Mouse (Mus musculus): ENCODE data around the gene Aqp12. TPM values are rescaled to one million over a fixed set of nuclear protein-coding genes. Genes with fewer than 3 reads are reported as not detected.

Gene Aqp12
- polyA plus RNA-seq, 1 experiment from 2014 or later = not detected

DNA sequence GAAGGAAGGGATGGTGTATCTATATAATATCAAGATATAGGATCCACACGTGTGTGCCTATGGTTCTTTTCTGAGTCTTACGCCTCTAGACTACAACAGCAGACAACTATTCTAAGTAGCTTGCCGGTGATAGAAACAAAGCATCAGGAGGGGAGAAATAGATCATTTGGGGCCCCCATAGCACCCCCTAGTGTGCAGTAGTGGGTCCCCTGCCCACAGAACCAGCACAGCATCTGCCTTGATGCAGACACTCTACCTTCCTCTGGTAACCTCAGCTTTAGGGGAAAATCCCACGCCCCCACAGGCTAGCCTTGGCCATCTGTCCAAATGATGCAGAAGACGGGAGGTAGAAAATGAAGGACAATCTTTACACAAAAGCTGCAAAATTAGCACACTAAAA, 21.1 kb upstream of the Aqp12 start:
- Histone ChIP-seq H3K27ac (replicated peaks) (no peak overlapping the region), H3K9ac (no peak overlapping the region), H3K4me3 (no peak overlapping the region), H3K4me2 (no peak overlapping the region), H3K9me3 (no peaks in the 10 kb centered on the region), H3K4me1 (replicated peaks) (no peaks in the 10 kb centered on the region), H3K27me3 (no peaks in the 10 kb centered on the region), H3K36me3 (no peaks in the 10 kb centered on the region)
- no peak for ATAC-seq (ENCODE audit: low read depth)
- WGBS = 85% methylated on average over 5 of the region's 5 CpGs

DNA sequence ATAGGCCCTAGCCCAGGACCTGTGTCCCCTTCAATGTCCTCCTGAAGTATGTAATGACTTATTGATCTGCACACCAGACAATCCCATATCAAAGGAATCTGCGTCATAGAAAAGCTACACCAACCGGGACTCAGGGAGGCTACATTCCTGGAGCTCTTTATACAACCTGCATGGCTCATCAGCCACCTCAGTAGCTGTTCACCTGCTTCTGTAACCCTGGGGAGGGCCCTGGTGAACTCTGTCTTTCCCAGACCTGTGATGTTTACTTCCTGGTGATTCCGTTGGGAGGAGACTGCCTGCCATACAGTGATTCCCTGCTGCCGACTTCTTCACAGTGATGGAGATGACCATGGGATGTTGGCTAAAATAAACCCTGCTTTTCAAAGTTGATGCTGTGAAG, 17.2 kb upstream of the Aqp12 start:
- no peak overlapping the region for H3K27ac ChIP-seq (replicated peaks)
- no peak overlapping the region for H3K4me3 ChIP-seq
- H3K36me3 ChIP-seq = no peaks in the 10 kb centered on the region
- no peaks in the 10 kb centered on the region for H3K9me3 ChIP-seq
- no peak overlapping the region for H3K4me2 ChIP-seq
- no peaks in the 10 kb centered on the region for H3K4me1 ChIP-seq (replicated peaks)
- ATAC-seq (ENCODE audit: low read depth) = no peak
- H3K9ac ChIP-seq = no peak overlapping the region
- no peaks in the 10 kb centered on the region for H3K27me3 ChIP-seq
- WGBS = 77% methylated on average over 4 of the region's 4 CpGs

DNA sequence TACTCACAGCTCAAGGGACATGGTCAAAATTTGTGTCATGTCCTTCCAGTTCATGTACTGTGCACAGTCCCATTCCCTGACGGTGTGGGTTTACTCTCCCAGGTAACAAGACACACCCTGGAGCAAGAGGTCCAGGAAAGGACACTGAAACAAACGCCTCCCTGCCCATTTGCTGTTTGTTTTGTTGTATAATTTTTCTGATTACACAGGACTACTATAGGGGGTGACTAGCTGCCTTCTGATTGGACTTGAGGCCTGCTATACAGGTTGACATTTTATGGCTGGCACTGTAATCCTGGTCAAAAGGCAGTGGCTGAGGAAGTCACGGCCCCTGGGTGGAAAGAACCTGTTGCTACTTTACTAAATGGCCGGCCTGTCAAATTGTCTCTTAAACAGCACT, 16.2 kb upstream of the Aqp12 start:
- no peak overlapping the region for H3K27ac ChIP-seq (replicated peaks)
- ATAC-seq (ENCODE audit: low read depth) = no peak
- H3K9ac ChIP-seq = no peak overlapping the region
- no peak overlapping the region for H3K4me2 ChIP-seq
- H3K9me3 ChIP-seq = no peaks in the 10 kb centered on the region
- no peak overlapping the region for H3K4me3 ChIP-seq
- H3K4me1 ChIP-seq (replicated peaks) = 0 out of 2 replicates have a peak, but pooled peaks cover 6% of the 10 kb centered on the region
- WGBS = 53% methylated on average over 4 of the region's 4 CpGs
- H3K36me3 ChIP-seq = no peaks in the 10 kb centered on the region
- H3K27me3 ChIP-seq = no peaks in the 10 kb centered on the region

DNA sequence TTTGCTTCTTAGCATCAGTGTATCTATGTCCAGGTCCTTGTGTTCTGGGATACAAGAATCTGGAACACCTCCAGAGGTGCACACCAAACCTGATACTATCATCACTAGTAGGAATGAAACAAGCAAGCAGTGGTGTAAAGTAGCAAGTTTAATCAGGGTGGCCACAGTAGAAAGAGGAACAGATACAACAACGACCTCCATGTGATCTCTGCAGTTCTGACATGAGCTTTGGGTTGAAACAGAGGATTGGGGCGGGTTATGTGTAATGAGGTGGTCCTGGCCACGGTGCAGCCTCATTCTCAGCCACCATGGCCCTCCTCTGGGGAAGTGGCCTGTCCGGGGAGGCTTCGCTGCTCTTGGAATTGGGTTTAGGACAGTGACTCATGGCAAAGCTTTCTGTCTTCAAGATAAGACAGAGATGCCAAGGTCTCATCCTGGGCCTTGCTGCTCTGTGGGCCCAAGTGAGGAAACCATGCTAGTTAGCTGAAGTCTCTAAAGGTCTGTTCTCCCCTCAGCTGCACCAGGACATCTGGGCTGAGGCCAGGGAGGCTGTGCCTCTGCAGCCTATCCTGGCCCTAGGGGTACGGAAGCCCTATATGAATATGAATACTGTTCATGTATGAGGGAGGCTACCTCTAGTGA, 13.8 kb upstream of the Aqp12 start:
- Histone ChIP-seq H3K27ac (replicated peaks) (no peak overlapping the region), H3K27me3 (no peaks in the 10 kb centered on the region), H3K9me3 (no peaks in the 10 kb centered on the region), H3K4me1 (replicated peaks) (0 out of 2 replicates have a peak, but pooled peaks cover 6% of the 10 kb centered on the region), H3K9ac (no peak overlapping the region), H3K4me3 (no peak overlapping the region), H3K36me3 (no peaks in the 10 kb centered on the region), H3K4me2 (no peak overlapping the region)
- no peak for ATAC-seq (ENCODE audit: low read depth)
- WGBS = 84% methylated on average over 6 of the region's 6 CpGs

DNA sequence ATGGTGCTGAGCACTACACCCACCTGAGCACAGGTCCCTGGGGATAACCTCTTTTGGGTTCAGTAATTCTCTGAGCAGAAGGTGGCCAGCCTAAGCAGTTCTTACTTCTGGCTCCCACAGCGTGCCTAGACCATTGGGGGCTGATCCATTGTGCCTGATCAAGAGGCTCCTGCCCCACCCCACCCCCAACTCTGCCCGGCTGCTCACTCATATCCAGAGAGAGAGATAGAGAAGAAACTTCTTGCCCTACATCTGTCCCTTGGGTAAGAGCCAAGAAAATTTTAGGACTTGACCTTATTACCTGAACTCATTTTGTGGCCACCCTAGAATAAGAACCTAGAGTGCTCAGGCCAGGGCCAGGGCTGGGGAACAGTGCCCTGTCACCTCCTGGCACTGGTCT, 13.3 kb upstream of the Aqp12 start:
- H3K9ac ChIP-seq = no peak overlapping the region
- WGBS = 72% methylated on average over 2 of the region's 2 CpGs
- H3K27ac ChIP-seq (replicated peaks) = no peak overlapping the region
- no peaks in the 10 kb centered on the region for H3K36me3 ChIP-seq
- no peak overlapping the region for H3K4me3 ChIP-seq
- H3K4me1 ChIP-seq (replicated peaks) = 0 out of 2 replicates have a peak, but pooled peaks cover 6% of the 10 kb centered on the region
- H3K9me3 ChIP-seq = no peaks in the 10 kb centered on the region
- H3K4me2 ChIP-seq = no peak overlapping the region
- H3K27me3 ChIP-seq = no peaks in the 10 kb centered on the region
- no peak for ATAC-seq (ENCODE audit: low read depth)

DNA sequence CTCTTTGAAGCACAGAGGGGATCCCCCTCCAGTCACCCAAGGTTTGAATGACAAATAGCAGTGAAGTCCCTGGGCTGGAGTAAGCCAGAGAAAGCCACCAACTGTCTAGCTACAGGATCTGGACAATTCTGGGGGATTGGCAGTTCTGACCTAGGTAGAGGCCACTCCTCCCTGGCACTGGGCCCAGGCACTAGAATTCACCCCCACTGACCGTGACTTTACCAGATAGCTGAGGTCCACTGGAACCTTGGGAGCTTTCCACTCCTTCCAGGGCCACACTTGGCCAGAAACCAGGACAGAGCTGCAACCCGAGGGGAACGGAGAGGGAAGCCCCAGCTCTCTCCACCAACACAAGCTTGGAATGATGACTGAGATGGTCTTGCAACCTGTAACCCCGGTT, 3.1 kb downstream of the Aqp12 start:
- no peak overlapping the region for H3K27ac ChIP-seq (replicated peaks)
- no peaks in the 10 kb centered on the region for H3K27me3 ChIP-seq
- no peak overlapping the region for H3K9ac ChIP-seq
- no peaks in the 10 kb centered on the region for H3K36me3 ChIP-seq
- no peaks in the 10 kb centered on the region for H3K4me1 ChIP-seq (replicated peaks)
- no peak for ATAC-seq (ENCODE audit: low read depth)
- H3K4me2 ChIP-seq = no peak overlapping the region
- H3K9me3 ChIP-seq = no peaks in the 10 kb centered on the region
- WGBS = 76% methylated on average over 4 of the region's 4 CpGs
- H3K4me3 ChIP-seq = no peak overlapping the region

DNA sequence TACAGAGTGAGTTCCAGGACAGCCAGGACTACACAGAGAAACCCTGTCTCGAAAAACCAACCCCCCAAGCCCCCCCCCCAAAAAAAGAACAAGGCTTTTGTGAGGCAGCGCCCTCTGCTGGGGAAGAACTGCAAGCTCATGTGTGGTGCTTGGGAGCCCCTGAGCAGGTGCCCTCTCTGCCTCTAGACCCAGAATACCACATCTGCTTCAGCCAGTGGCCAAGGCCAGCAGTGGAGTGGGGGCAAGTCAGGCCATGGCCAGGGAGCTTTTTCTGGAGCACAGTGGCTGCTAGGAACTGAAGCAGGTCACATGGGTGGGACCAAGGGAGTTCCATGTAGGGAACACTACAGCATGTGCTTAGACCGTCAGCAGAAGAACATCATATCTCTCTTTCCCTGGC, 4.6 kb downstream of the Aqp12 start:
- 35% methylated on average over 3 of the region's 3 CpGs for WGBS
- Histone ChIP-seq H3K4me2 (no peak overlapping the region), H3K27ac (replicated peaks) (no peak overlapping the region), H3K4me3 (no peak overlapping the region), H3K9ac (no peak overlapping the region), H3K36me3 (peaks cover 5% of the 10 kb centered on the region; the same call in 1 of the 2 replicates), H3K27me3 (no peaks in the 10 kb centered on the region), H3K4me1 (replicated peaks) (no peaks in the 10 kb centered on the region), H3K9me3 (no peaks in the 10 kb centered on the region)
- ATAC-seq (ENCODE audit: low read depth) = no peak

DNA sequence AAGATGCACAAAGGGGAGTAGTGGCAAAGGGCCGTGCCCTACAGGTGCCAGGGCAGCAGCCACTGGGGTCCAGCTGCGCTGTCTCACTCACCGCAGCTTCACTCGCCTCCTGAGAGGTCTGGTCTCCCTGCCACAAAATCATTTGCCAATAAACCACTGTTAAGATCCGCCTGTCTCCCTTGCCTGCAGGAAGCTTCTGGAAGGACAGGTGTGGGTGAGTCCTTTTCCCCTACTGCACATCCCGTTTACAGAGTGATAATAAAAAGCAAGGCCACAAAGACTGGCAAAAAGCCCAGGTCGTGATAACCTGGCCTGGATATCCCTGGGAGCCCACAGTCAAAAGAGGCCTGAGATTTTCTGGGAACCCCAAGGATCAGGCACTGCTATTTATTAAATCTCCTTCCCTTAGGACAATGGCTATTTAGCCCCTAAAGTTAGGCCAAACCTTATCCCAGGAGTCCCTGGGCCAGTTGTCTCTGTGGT, 6.0 kb downstream of the Aqp12 start:
- no peak overlapping the region for H3K4me3 ChIP-seq
- 69% methylated on average over 7 of the region's 7 CpGs for WGBS
- H3K4me2 ChIP-seq = no peak overlapping the region
- H3K4me1 ChIP-seq (replicated peaks) = no peaks in the 10 kb centered on the region
- no peaks in the 10 kb centered on the region for H3K27me3 ChIP-seq
- H3K36me3 ChIP-seq = peaks cover 17% of the 10 kb centered on the region
- no peak overlapping the region for H3K27ac ChIP-seq (replicated peaks)
- H3K9ac ChIP-seq = no peak overlapping the region
- no peaks in the 10 kb centered on the region for H3K9me3 ChIP-seq
- no peak for ATAC-seq (ENCODE audit: low read depth)

DNA sequence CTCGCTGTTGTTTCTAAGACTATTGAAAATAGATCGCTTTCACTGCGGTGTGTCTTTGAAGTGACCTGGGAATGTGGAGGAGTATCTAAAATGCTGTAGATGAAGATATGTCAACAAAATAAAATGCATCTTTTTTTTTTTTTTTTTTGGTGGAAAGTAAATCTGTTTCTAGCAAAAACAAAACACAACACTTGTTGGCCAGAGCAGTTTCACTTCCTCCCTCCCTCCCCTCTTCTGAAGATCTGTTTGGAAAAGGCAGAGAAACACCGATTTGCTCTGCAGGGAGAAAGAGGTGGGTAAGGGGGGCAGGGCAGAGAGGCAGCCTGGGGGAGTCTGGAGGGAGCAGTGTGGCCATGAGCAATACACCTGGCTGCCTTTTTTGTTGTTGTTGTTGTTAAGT, 7.2 kb downstream of the Aqp12 start:
- 75% methylated on average over 4 of the region's 4 CpGs for WGBS
- peaks cover 29% of the 10 kb centered on the region for H3K36me3 ChIP-seq
- no peak overlapping the region for H3K4me2 ChIP-seq
- H3K9ac ChIP-seq = no peak overlapping the region
- H3K4me3 ChIP-seq = no peak overlapping the region
- H3K27me3 ChIP-seq = no peaks in the 10 kb centered on the region
- H3K9me3 ChIP-seq = no peaks in the 10 kb centered on the region
- no peak for ATAC-seq (ENCODE audit: low read depth)
- H3K27ac ChIP-seq (replicated peaks) = no peak overlapping the region
- no peaks in the 10 kb centered on the region for H3K4me1 ChIP-seq (replicated peaks)

DNA sequence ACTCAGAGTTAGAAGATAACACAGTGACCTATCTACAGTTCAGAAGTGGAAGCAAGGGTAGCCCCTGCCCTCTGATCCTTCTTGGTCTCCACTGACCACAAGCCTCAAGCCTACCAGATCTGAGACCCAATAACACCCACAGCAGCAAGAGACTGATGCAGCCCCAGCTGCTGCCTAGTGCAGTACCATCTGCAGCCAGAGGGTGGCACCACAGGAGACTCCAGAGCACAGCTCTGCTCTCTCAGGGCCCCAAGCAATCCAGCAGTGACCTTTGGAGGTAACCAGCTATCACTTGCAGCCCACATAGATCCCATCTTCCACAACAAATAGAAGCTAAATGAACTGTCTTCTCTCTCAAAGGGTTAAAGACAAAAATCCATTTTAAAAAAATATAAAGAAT, 8.3 kb downstream of the Aqp12 start:
- no peaks in the 10 kb centered on the region for H3K4me1 ChIP-seq (replicated peaks)
- no peak overlapping the region for H3K27ac ChIP-seq (replicated peaks)
- no peak overlapping the region for H3K9ac ChIP-seq
- no peak overlapping the region for H3K4me3 ChIP-seq
- ATAC-seq (ENCODE audit: low read depth) = peak; percentile 42; the same call in 1 of the 2 replicates
- no peaks in the 10 kb centered on the region for H3K9me3 ChIP-seq
- H3K27me3 ChIP-seq = no peaks in the 10 kb centered on the region
- peaks cover 40% of the 10 kb centered on the region for H3K36me3 ChIP-seq
- H3K4me2 ChIP-seq = no peak overlapping the region

DNA sequence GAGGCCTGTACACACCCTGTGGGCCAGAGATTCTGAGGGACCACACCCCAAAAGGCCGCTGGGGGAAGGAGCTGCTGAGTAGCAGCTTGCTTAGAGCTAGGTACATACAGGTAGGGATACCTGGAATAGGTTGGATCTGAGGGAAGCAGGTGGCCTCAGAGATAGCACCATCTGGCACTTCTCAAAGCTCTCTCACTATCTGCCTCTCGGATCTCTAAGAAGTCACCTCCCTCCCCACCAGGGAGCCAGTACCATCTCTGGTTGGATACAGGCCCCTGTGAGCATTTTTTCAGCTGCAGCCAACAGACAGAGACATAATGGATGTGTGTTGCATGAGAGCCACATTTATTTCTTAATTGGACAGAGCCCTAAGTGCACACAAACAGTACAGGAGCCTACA, 9.0 kb downstream of the Aqp12 start:
- Histone ChIP-seq H3K36me3 (peaks cover 47% of the 10 kb centered on the region), H3K27me3 (no peaks in the 10 kb centered on the region), H3K27ac (replicated peaks) (no peak overlapping the region), H3K4me1 (replicated peaks) (no peaks in the 10 kb centered on the region), H3K4me3 (no peak overlapping the region), H3K9ac (no peak overlapping the region), H3K4me2 (no peak overlapping the region), H3K9me3 (no peaks in the 10 kb centered on the region)
- 44% methylated on average over 2 of the region's 2 CpGs for WGBS
- no peak for ATAC-seq (ENCODE audit: low read depth)

DNA sequence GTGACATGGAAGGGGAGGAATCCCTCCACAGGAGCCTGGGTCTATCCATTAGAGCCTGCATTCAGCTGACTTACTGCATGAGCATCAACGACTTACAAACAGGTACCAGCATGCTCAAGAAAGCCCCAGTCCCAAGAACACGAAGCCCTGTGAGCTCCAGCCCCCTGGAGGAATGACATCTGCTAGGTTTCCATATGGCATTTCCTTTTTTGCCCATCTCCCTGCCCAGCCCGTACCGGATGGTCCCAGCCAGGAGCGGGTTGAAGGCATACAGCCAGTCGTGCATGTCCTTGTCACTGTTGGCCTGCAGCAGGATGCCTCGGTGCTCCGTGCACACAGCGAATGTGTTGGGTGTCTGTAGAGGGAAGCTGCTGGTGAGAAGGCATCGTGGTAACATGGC, 12.6 kb downstream of the Aqp12 start:
- WGBS = 90% methylated on average over 10 of the region's 10 CpGs
- no peaks in the 10 kb centered on the region for H3K9me3 ChIP-seq
- H3K4me1 ChIP-seq (replicated peaks) = no peaks in the 10 kb centered on the region
- ATAC-seq (ENCODE audit: low read depth) = no peak
- H3K27ac ChIP-seq (replicated peaks) = no peak overlapping the region
- no peaks in the 10 kb centered on the region for H3K27me3 ChIP-seq
- no peak overlapping the region for H3K9ac ChIP-seq
- H3K4me3 ChIP-seq = no peak overlapping the region
- H3K36me3 ChIP-seq = peaks cover 83% of the 10 kb centered on the region
- no peak overlapping the region for H3K4me2 ChIP-seq

DNA sequence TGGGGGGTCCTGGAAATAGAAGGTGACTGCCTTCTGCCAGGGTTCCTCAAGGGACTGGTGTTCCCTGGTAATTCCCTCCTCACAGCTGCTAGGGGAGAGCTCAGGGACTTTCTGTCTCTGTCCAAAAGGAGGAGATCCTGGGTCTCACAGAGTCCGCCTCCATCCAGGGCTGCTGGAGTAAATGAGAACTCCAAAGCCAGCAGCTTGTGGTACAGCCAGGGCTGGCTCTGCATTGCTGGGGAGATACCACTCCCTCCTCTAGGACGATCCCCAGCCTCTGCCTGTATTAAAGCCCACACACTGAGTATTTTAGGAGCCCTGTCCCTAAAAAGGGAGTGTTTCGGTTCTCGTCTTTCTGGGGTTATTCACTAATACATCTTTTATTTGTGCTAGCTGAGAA, 14.5 kb downstream of the Aqp12 start:
- WGBS = 82% methylated on average over 4 of the region's 4 CpGs

More for the DNA sequence above, 14.5 kb downstream of the Aqp12 start:
- H3K9me3 ChIP-seq = no peaks in the 10 kb centered on the region
- H3K4me1 ChIP-seq (replicated peaks) = no peaks in the 10 kb centered on the region
- H3K27ac ChIP-seq (replicated peaks) = no peak overlapping the region
- H3K36me3 ChIP-seq = peaks cover 97% of the 10 kb centered on the region
- H3K4me2 ChIP-seq = no peak overlapping the region
- ATAC-seq (ENCODE audit: low read depth) = no peak
- H3K9ac ChIP-seq = no peak overlapping the region
- H3K27me3 ChIP-seq = no peaks in the 10 kb centered on the region
- no peak overlapping the region for H3K4me3 ChIP-seq
